Mouse (Mus musculus) midbrain, embryonic 14.5 days (tissue): ENCODE results near the gene Mpped2. TPM values are rescaled to one million over a fixed set of nuclear protein-coding genes. Genes with fewer than 3 reads are reported as not detected.
A peak's percentile ranks its signal among the peaks of the same experiment; 100 is the strongest.

ENCODE experiments used
- ATAC-seq: fragments of 200-750 bp; cut with Nextera tagmentation; 2 replicates; pipeline ENCODE4 v1.8.0; 2017; ENCODE audit warnings: moderate number of reproducible peaks, moderate library complexity; ENCODE audit not compliant: low FRiP score, low TSS enrichment
- DNase-seq: peaks from one replicate; pipeline ENCODE4 v3.0.0-alpha.2; 2015
- H3K27ac ChIP-seq: fragments of 300-500 bp; sonication (generic); replicated peaks from 2 replicates; pipeline ENCODE4 v1.5.1; 2014; ENCODE audit warnings: mild to moderate bottlenecking, low read depth, low read length, moderate library complexity
- H3K27me3 ChIP-seq: fragments of 300-500 bp; sonication (generic); 2 replicates; pipeline ENCODE4 v1.6.1; 2014; ENCODE audit warnings: low read length, control low read depth, mixed read lengths; ENCODE audit not compliant: control insufficient read depth, insufficient read depth
- H3K36me3 ChIP-seq: fragments of 300-500 bp; sonication (generic); 2 replicates; pipeline ENCODE4 v1.6.1; 2014; ENCODE audit warnings: low read length, control low read depth; ENCODE audit not compliant: control insufficient read depth, insufficient read depth
- H3K4me1 ChIP-seq: fragments of 300-500 bp; sonication (generic); 2 replicates; pipeline ENCODE4 v1.6.1; 2014; ENCODE audit warnings: mild to moderate bottlenecking, antibody characterized with exemption, low read length, control low read depth; ENCODE audit not compliant: control insufficient read depth, insufficient read depth
- H3K4me2 ChIP-seq: fragments of 300-500 bp; sonication (generic); 2 replicates; pipeline ENCODE4 v1.6.1; 2014; ENCODE audit warnings: mild to moderate bottlenecking, low read length, moderate library complexity
- H3K4me3 ChIP-seq: fragments of 300-500 bp; sonication (generic); replicated peaks from 2 replicates; pipeline ENCODE4 v1.5.1; 2014; ENCODE audit warnings: low read depth, low read length
- H3K9ac ChIP-seq: fragments of 300-500 bp; sonication (generic); replicated peaks from 2 replicates; pipeline ENCODE4 v1.6.1; 2014; ENCODE audit warnings: mild to moderate bottlenecking, low read length, moderate library complexity
- H3K9me3 ChIP-seq: fragments of 300-500 bp; sonication (generic); 2 replicates; pipeline ENCODE4 v1.6.1; 2016; ENCODE audit warnings: low read length, control low read depth, mixed read lengths; ENCODE audit not compliant: control insufficient read depth
- WGBS: fragments of 180-500 bp; shearing (Covaris S2); extraction: QIAGEN DNeasy Blood & Tissue Kit; methylation state at CpG from one replicate; pipeline ENCODE4 v1.1.7; 2014; 5-methylcytosine and 5-hydroxymethylcytosine counted together
- polyA plus RNA-seq: library from polyadenylated mRNA; unstranded; fragments of >200 nt; fragmentation: Nextera tagmentation; extraction: Ambion mirVana; gene quantifications from 2 replicates; pipeline ENCODE4 v1.2.1, GENCODE M21; 2014

The Mpped2 gene
- polyA plus RNA-seq, 1 experiment from 2014 or later = 163 TPM

DNA sequence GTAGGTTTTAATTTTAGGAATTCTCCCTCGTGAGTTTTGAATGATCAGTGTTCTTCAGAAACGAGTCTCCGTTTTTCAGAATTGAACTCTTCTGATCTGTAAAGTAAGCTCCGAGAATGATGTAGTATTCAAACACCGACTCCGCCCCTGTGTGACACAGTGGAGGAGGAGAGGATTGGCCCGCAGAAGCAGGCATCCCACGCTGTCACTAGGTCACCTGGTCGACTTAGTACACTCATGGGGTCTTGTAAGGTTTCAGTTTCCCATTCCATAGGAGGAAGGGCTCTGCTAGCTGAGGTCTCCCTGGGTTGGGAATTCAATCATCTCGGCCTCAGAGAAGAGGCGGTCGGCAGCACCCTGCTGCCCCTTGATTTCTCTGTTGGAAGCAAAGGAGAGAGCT, 76.2 kb downstream of the Mpped2 start:
- no peak overlapping the region for H3K27ac ChIP-seq
- no peak for ATAC-seq

GRCm38 (mm10) chr2:106772643-106773042, 79.6 kb downstream of the Mpped2 start:
- no peak overlapping the region for H3K27ac ChIP-seq

More for the DNA sequence above, 76.2 kb downstream of the Mpped2 start:
- WGBS = 94% methylated on average over 12 of the region's 12 CpGs
- Histone ChIP-seq H3K4me2 (no peak overlapping the region), H3K4me1 (peaks cover 5% of the 10 kb centered on the region; the same call in 1 of the 2 replicates), H3K4me3 (no peak overlapping the region), H3K27me3 (no peaks in the 10 kb centered on the region), H3K9me3 (no peaks in the 10 kb centered on the region), H3K36me3 (no peaks in the 10 kb centered on the region; the same call in 1 of the 2 replicates), H3K9ac (no peak overlapping the region)
- DNase-seq = no peak

GRCm38 (mm10) chr2:106774251-106775196, 81.5 kb downstream of the Mpped2 start:
- DNase-seq (no peak), ATAC-seq (no peak)
- Histone ChIP-seq H3K9ac (no peak overlapping the region), H3K4me3 (no peak overlapping the region), H3K4me1 (peaks cover 11% of the 10 kb centered on the region; the same call in 1 of the 2 replicates), H3K9me3 (no peaks in the 10 kb centered on the region), H3K4me2 (no peak overlapping the region), H3K36me3 (no peaks in the 10 kb centered on the region), H3K27ac (no peak overlapping the region), H3K27me3 (no peaks in the 10 kb centered on the region)
- WGBS = 52% methylated on average over 10 of the region's 10 CpGs

More at GRCm38 (mm10) chr2:106772643-106773042, 79.6 kb downstream of the Mpped2 start:
- H3K4me2 ChIP-seq = no peak overlapping the region
- no peaks in the 10 kb centered on the region for H3K27me3 ChIP-seq
- 56% methylated on average over 5 of the region's 5 CpGs for WGBS
- no peak overlapping the region for H3K4me3 ChIP-seq
- H3K36me3 ChIP-seq = no peaks in the 10 kb centered on the region
- H3K9me3 ChIP-seq = no peaks in the 10 kb centered on the region
- no peak for ATAC-seq
- no peak overlapping the region for H3K9ac ChIP-seq
- no peak for DNase-seq
- peaks cover 11% of the 10 kb centered on the region; the same call in 1 of the 2 replicates for H3K4me1 ChIP-seq

DNA sequence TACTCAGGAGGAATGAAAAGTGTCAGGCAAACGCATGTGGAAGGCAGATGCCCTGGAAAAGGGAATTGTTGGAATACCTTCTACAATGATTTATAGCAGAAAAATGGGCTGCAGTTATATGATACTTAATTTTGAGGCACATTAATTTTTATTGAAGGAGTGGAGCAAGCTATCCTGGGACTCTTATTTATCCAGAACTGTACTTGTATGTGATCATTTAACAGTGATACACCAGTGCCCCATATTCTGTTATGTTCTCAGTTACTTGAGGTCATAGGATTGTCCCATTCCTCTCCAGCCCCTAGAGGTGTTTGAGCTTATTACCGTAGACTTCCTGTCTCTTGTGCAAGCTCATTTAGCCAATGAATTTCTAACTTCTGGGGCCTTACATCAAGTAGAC, 82.9 kb downstream of the Mpped2 start:
- H3K27me3 ChIP-seq = no peaks in the 10 kb centered on the region
- peaks cover 15% of the 10 kb centered on the region for H3K4me1 ChIP-seq
- DNase-seq = no peak
- no peak for ATAC-seq
- no peak overlapping the region for H3K4me2 ChIP-seq
- no peak overlapping the region for H3K27ac ChIP-seq
- WGBS = 92% methylated on average over 2 of the region's 2 CpGs
- no peak overlapping the region for H3K4me3 ChIP-seq
- H3K36me3 ChIP-seq = no peaks in the 10 kb centered on the region
- H3K9ac ChIP-seq = no peak overlapping the region
- H3K9me3 ChIP-seq = no peaks in the 10 kb centered on the region

DNA sequence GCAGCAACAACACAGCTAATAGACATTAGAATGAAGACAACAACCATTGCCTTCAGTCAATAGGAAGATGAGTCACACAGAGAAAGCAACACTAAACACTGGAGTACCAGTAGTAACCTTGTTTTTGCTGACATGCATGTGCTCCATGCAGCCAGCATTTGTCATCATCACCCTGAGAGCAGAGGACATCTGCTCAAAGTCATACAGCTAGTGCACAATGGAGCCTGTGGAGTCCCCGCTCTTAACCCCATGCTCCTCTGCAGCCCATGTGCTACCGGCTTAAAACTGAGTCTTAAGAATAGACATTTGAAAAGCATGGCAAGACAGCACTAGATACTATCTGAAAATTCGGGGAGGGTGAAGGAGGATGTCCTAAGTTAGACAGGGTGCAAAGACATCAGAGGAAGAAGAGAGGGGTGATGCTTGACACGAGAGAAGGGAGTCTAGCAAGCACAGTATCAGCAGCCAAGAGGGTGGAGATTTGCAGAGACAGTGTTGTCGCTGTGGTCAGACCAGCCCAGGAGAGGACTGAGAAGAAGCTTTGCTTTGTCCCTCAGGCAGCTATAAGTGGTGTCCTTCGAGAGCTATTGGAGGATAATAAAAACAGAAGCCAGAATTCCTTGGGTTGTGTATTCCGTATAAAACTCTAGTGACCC, 85.9 kb downstream of the Mpped2 start:
- whole genome bisulfite sequencing = 89% methylated on average over 7 of the region's 7 CpGs
- ATAC-seq = no peak
- no peaks in the 10 kb centered on the region for H3K36me3 ChIP-seq

GRCm38 (mm10) chr2:106781181-106782179, 88.4 kb downstream of the Mpped2 start:
- Histone ChIP-seq H3K36me3 (0 out of 2 replicates have a peak, but pooled peaks cover 4% of the 10 kb centered on the region), H3K4me3 (no peak overlapping the region), H3K27ac (peak overlapping the region; percentile 77), H3K4me2 (no peak overlapping the region), H3K27me3 (no peaks in the 10 kb centered on the region), H3K4me1 (peaks cover 20% of the 10 kb centered on the region), H3K9me3 (no peaks in the 10 kb centered on the region), H3K9ac (peak overlapping the region; percentile 27; the same call in 1 of the 2 replicates)
- ATAC-seq (peak; percentile 50; the same call in 1 of the 2 replicates), DNase-seq (peak; percentile 63)
- 49% methylated on average over 26 of the region's 26 CpGs for WGBS

More for the DNA sequence above, 85.9 kb downstream of the Mpped2 start:
- Histone ChIP-seq H3K4me3 (no peak overlapping the region), H3K9me3 (no peaks in the 10 kb centered on the region), H3K4me1 (peaks cover 26% of the 10 kb centered on the region), H3K9ac (no peak overlapping the region), H3K27me3 (no peaks in the 10 kb centered on the region), H3K27ac (no peak overlapping the region), H3K4me2 (no peak overlapping the region)
- DNase-seq = no peak

DNA sequence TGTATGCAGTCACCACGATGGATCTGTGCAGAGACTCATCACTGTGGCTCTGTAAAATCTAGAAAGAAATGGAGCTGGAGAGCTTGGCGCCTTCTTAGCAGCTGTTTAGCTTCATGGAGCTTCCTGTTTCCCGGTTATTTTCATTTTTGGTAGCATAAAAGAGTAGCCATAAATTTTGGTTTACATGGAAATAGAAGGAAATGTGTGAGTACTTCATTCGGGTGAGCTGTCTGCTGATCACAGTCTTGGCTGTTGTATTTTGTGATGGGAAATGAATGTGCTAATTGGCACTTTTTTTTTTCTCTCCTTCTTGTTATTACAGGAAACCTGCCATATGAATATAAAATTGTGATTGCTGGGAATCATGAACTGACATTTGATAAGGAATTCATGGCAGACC, 90.2 kb downstream of the Mpped2 start:
- no peak overlapping the region for H3K4me2 ChIP-seq
- 79% methylated on average over 4 of the region's 4 CpGs for WGBS
- no peak overlapping the region for H3K4me3 ChIP-seq
- 0 out of 2 replicates have a peak overlapping the region, but pooled peaks have one; percentile 77 for H3K27ac ChIP-seq
- ATAC-seq = no peak
- no peak overlapping the region for H3K9ac ChIP-seq
- 0 out of 2 replicates have a peak, but pooled peaks cover 4% of the 10 kb centered on the region for H3K36me3 ChIP-seq
- H3K4me1 ChIP-seq = peaks cover 26% of the 10 kb centered on the region
- H3K9me3 ChIP-seq = no peaks in the 10 kb centered on the region
- H3K27me3 ChIP-seq = no peaks in the 10 kb centered on the region
- DNase-seq = no peak

GRCm38 (mm10) chr2:106788055-106788454, 95.0 kb downstream of the Mpped2 start:
- Histone ChIP-seq H3K27me3 (no peaks in the 10 kb centered on the region), H3K4me1 (peaks cover 19% of the 10 kb centered on the region; the same call in 1 of the 2 replicates), H3K36me3 (0 out of 2 replicates have a peak, but pooled peaks cover 4% of the 10 kb centered on the region), H3K9ac (no peak overlapping the region), H3K4me3 (no peak overlapping the region), H3K27ac (no peak overlapping the region), H3K4me2 (no peak overlapping the region), H3K9me3 (no peaks in the 10 kb centered on the region)
- no peak for ATAC-seq
- no peak for DNase-seq
- WGBS = 40% methylated on average over 8 of the region's 8 CpGs
